Mouse (Mus musculus): ENCODE results near the gene Map1s. TPM values are rescaled to one million over a fixed set of nuclear protein-coding genes. Genes with fewer than 3 reads are reported as not detected.
A peak's percentile ranks its signal among the peaks of the same experiment; 100 is the strongest.

Gene Map1s
- total RNA-seq (2021), result 10 to 100 TPM; 18.9 to 19.8 TPM
- long read RNA-seq, experiment 1, transcript Map1s-201 (7 exons, 3,314 nt), result major isoform, 7 of 9 reads
- long read RNA-seq, experiment 1, partial matches to known transcripts, result 2 of 9 reads
- long read RNA-seq, experiment 1, other reads (novel, unspliced or antisense), result 0 of 9 reads
- long read RNA-seq, experiment 2, partial matches to known transcripts, result 1 of 6 reads
- long read RNA-seq, experiment 2, other reads (novel, unspliced or antisense), result 1 of 6 reads

DNA sequence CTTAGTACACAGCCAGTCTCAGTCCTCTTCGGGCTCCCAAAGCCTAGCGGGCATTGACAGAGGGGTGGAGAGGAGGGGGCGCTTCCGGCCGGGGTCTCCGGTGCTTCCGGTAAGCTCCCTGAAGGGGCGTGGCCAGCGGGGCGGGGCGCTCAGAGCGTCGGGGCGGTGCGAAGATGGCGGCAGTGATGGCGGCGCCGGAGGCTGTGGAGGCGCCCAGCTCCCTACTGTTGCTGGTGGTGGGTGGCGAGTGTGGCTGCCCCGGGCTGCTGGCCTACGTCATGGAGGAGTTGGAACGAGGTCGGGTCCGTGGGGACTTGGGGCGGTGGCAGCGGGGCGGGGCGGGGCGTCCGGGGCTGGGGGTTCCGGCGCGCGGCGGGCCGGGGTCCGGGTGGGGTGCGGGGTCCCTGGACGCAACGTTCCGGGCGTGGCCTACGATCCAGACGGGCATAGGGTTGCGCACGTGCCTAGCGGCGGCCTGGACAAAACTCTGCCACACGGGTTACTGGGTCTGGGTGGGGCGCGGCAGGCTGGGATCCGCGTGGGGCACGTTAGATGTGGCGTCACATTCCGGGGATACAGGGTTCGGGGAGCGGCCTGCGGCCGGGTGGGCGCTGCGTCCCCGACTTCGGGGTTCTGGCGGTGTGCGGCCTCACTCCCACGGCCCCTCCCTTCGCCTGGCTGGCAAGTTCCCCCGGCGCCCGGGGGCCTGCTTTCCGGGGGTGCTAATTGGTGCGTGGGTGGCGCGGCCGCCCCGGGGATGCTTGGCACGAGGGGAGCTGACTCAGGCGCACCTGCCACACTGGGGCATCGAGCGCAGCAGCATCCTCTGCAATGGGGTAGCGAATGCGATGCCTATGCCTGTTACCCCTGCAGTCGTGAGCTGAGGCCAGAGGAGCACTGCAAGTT is at the start of gene Map1s:
Gene Map1s, plus strand, starts transcription at position 102 of the 906 bp plus-strand sequence.
- peak; percentile 74 to 84 for DNase-seq

- DNase-seq, result no peak
Measured at GRCm38 (mm10) chr8:70856028-70856427, 49.7 kb upstream of the Map1s start.

- peak; percentile 81 to 84 for DNase-seq
Measured at GRCm38 (mm10) chr8:70856541-70857197, 49.1 kb upstream of the Map1s start.

GRCm38 (mm10) chr8:70857516-70857915 is 48.2 kb upstream of the Map1s start:
- DNase-seq, result no peak

DNA sequence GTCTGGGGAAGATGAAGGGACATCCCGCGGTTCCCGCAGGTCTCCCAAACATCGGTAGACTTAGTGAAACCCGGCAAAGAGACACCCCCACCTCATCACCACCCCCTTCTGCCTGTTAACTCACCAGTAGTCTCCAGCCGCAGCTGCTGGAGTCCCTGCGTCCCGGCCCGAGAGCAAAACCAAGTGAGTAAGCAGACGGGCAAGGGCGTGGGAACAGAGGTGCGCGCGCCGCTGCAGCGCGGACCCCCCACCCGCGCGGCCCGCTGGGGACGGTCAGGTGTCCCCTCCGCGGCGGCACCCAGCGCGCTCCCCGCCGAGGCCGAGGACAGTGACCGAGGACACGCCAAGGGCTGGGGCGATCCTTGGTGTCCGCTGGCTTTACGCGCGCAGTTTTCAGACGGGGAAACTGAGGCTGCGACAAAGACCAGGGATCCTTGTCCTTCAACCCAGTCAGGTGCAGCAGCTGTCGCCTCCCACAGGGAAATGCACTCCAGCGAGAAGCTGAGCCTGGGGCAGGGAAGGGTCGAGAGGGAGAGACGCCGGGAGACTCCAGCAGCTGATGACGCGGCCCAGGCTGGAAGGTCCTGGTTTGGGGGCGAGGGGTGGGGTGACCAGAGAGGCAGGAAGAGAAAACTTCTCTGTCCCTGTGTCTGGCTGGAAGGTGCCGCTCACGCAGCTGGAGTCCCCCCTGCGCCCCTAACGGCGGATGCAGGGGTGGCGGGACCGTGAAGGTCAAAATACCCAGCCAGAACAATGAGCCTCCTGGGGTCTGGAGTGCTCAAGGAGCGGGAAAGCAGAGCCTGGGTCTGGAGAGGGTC is 42.7 kb upstream of the Map1s start, which contains the start of gene Kcnn1:
Gene Kcnn1, minus strand, starts transcription at position 435 of the 818 bp plus-strand sequence.
- no peak for DNase-seq

GRCm38 (mm10) chr8:70863956-70864711 is 41.6 kb upstream of the Map1s start:
- DNase-seq, result peak in 1 of 2 experiments; percentile 44

DNA sequence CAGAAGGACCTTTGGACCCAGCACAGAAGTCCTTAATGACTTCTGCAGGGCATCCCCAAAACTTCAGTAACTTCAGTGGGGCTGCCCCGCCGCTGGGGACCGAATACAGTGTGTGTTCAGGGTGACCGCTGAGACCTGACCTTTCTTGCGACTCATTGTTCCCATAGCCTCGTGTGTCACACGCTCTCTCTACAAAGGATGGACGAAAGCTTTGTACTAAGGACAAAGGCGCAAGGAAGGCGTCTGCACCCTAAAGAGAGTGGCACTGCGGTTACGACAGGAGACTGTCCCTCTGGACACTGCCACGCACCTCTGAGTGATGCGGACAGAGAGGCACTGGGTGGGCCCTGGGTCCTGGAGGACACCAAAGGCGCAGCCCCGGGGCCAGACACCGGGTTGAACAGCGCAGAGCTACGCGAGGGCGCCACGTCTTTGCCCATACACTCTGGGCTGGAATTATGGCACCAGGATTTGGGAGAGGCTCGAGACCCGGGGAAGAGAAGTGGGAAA is 41.0 kb upstream of the Map1s start:
- DNase-seq, result peak in 1 of 2 experiments; percentile 63

- peak; percentile 99 to 100 for DNase-seq
Measured at GRCm38 (mm10) chr8:70865350-70866000, 40.3 kb upstream of the Map1s start.

DNA sequence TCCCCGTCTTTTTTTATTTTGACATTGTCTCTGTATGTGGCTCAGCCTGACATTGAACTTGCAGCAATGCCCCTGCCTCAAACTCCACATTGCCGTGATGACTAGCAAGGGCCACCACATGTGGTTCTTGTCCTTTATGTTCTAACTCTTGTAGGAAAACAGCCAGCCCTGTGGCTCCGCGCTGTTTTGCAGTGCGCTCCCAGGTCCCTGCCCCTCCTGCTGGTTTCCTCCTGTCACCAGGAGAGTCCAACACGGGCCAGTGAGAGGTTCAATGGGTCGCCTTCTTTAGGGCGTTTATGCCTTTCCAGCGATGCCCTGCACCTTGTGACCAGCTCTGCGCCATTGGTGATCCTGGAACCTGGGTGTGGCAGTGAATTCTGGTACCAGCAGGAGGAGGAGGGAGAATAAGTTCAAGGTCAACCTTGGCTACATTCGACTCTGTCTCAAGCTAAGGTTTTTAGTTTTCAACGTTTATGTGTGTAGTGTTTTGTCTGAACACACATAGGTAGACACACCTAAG is 39.7 kb upstream of the Map1s start:
- DNase-seq, result no peak

GRCm38 (mm10) chr8:70866566-70866965 is 39.2 kb upstream of the Map1s start:
- DNase-seq, result no peak

GRCm38 (mm10) chr8:70868559-70869198 is 37.1 kb upstream of the Map1s start:
- no peak for DNase-seq

DNA sequence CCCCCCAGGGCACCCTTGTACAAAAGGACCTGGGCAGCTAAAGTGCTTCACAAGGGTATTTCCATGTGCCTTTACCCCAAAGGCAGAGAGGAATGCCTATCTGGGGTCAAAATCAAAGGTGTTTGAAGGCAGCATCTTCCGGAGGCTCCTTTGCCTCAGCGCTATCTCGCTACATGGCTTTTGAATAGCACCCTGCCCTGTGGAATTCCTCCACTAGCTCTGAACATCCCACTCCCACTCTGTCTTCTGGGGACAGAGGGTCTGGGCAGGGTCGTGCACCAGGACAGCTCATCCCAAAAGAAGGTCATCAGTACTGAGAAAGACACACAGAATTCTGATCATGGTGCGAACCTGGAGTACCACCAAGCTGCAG is 36.5 kb upstream of the Map1s start:
- no peak for DNase-seq

DNA sequence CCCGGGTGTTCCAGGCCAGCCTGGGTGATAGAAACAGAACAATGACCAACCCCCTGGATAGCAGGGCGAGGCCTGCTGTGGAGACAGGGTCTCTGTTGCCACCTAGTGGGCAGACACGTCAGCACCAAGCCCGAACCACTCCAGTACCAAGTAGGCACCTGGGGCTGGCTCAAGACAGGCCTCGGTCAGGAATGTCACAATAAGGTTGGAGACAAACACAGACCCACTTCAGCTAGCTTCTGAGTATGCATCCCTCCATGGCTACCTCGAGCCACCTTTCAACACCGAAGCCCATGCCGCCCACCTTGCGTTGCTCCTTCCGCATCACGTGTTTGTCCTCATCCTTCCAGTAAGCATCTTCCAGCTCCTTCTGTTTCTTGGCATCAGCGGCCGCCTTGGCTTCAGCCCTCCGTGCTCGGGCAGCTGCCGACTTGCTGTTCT is 36.1 kb upstream of the Map1s start:
- DNase-seq, result peak; percentile 79 to 84

GRCm38 (mm10) chr8:70871195-70871807 is 34.4 kb upstream of the Map1s start:
- DNase-seq, result no peak

- no peak for DNase-seq
Measured at GRCm38 (mm10) chr8:70872643-70873363, 32.9 kb upstream of the Map1s start.

- peak; percentile 96 to 97 for DNase-seq
Measured at GRCm38 (mm10) chr8:70873364-70873985, 32.3 kb upstream of the Map1s start, which contains the start of gene Ccdc124. Gene Ccdc124, minus strand, starts transcription at chr8:70873935.

GRCm38 (mm10) chr8:70874441-70874840 is 31.3 kb upstream of the Map1s start:
- DNase-seq, result no peak

DNA sequence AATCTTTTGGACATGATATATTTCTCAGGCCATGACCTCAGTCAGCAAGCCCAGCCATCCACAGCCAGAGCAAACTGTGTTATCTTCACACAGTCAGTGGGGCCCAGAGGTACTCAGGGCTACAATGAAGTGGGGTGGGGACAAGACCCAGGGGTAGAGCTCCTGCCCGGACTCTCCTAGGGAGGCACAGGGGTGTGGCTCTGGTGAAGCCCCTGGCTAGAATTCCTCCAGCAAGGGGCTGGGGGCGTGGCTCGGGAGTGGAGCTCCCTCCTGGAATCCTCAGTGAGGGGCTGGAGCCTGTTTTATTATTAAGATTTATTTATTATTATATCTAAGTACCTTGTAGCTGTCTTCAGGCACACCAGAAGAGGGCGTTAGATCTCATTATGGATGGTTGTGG is 29.4 kb upstream of the Map1s start:
- DNase-seq, result no peak

Measured in heart, adult 18-20 months (tissue).